Mouse (Mus musculus) lung, adult 2 months (tissue): ENCODE measurements around the gene Hoxb1.

Experiments used
- CTCF ChIP-seq: fragments of 200-500 bp; IDR thresholded peaks from 2 replicates; pipeline ENCODE4 v1.5.1; 2011; ENCODE audit warnings: mild to moderate bottlenecking, low read length, control low read depth; ENCODE audit not compliant: insufficient read depth
- POLR2A ChIP-seq: fragments of 200-500 bp; IDR thresholded peaks from 2 replicates; pipeline ENCODE4 v1.6.1; 2011; ENCODE audit warnings: low read depth, mild to moderate bottlenecking, control low read depth, low read length, borderline replicate concordance; ENCODE audit errors: extremely low read depth

DNA sequence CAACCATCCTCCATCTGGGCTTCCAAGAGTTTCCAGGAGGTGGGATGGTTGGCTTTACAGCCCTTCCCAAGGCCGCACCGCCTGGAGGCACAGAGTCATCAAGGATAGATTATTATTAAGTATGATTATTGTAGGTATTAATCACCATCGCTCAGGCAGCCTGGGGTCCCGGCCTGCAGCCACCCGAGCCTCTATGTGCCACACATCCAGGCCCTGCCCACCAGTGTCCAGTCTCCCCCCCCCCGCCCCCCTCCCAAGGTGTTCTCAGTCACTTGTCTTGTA, 20.7 kb upstream of the Hoxb1 start:
- TF ChIP-seq POLR2A (no peak), CTCF (no peak)
